Mouse (Mus musculus) intestine, embryonic 16.5 days (tissue): ENCODE measurements at regions not wholly inside any gene's neighbourhood (a gene's known extent, or its start where the extent isn't known, plus 50 kb on each side); places are given as distances from the start of the nearest gene placed in this dataset.
"Not testable (repeated sequence)": the region's sequence is repeated elsewhere in the genome, so short reads cannot be mapped to it uniquely, and the experiment has no call there.

Experiments used
- ATAC-seq: fragments of 200-750 bp; cut with Nextera tagmentation; 2 replicates; pipeline ENCODE4 v1.8.0; 2017; ENCODE audit warnings: moderate TSS enrichment, moderate library complexity
- H3K27ac ChIP-seq: fragments of 300-500 bp; sonication (generic); 2 replicates; pipeline ENCODE4 v1.5.1; 2014; ENCODE audit warnings: mild to moderate bottlenecking, low read length
- H3K27me3 ChIP-seq: fragments of 300-500 bp; sonication (generic); replicated peaks from 2 replicates; pipeline ENCODE4 v1.6.1; 2014; ENCODE audit warnings: low read length, control low read depth, mixed read lengths; ENCODE audit not compliant: control insufficient read depth, insufficient read depth
- H3K36me3 ChIP-seq: fragments of 300-500 bp; sonication (generic); 2 replicates; pipeline ENCODE4 v1.6.1; 2014; ENCODE audit warnings: low read length, control low read depth; ENCODE audit not compliant: control insufficient read depth, insufficient read depth
- H3K4me1 ChIP-seq: fragments of 300-500 bp; sonication (generic); 2 replicates; pipeline ENCODE4 v1.6.1; 2014; ENCODE audit warnings: low read length, control low read depth, mixed read lengths; ENCODE audit not compliant: control insufficient read depth, insufficient read depth
- H3K4me2 ChIP-seq: fragments of 300-500 bp; sonication (generic); 2 replicates; pipeline ENCODE4 v1.6.1; 2014; ENCODE audit warnings: low read depth, low read length, control low read depth
- H3K4me3 ChIP-seq: fragments of 300-500 bp; sonication (generic); 2 replicates; pipeline ENCODE4 v1.5.1; 2014; ENCODE audit warnings: mild to moderate bottlenecking, low read length
- H3K9ac ChIP-seq: fragments of 300-500 bp; sonication (generic); 2 replicates; pipeline ENCODE4 v1.6.1; 2014; ENCODE audit warnings: low read depth, low read length
- H3K9me3 ChIP-seq: fragments of 300-500 bp; sonication (generic); 2 replicates; pipeline ENCODE4 v1.6.1; 2016; ENCODE audit warnings: low read length, control low read depth; ENCODE audit not compliant: control insufficient read depth
- WGBS: fragments of 180-500 bp; shearing (Covaris S2); extraction: QIAGEN DNeasy Blood & Tissue Kit; methylation state at CpG from one replicate; pipeline ENCODE4 v1.1.7; 2014; 5-methylcytosine and 5-hydroxymethylcytosine counted together

- H3K4me3 ChIP-seq, H3K9ac ChIP-seq, H3K27me3 ChIP-seq, H3K4me2 ChIP-seq, H3K36me3 ChIP-seq, H3K4me1 ChIP-seq, ATAC-seq, H3K27ac ChIP-seq, H3K9me3 ChIP-seq: not testable (repeated sequence)
- WGBS: 54% methylated on average over 3 of the region's 3 CpGs
These were observed 828.1 kb downstream of the Gm10330 start for GRCm38 (mm10) chr12:22951956-22952355.

DNA sequence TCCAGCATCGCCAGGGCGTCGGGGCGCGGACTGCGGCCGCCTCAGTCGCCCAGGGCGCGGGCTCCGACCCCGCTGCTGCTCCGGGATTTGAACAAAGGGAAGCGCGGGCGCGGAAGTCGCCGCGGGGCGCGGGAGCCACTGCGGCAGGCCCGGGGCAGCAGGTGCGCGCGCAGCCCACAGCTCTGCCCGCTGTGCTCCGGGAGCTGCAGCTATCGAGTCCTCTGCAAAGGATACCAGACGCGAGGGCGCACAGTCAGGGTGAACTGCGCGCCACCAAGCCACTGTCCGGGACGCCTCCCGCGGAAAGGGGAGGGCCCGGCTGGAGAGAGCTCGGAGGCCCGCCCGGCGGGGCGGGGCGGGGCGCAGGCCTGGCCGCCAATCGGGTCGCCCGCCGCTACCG, 873.9 kb downstream of the Gm10330 start:
- H3K36me3 ChIP-seq, H3K27me3 ChIP-seq, H3K9me3 ChIP-seq, H3K27ac ChIP-seq, H3K4me1 ChIP-seq: not testable (repeated sequence)
- peak overlapping the region; percentile 57 for H3K4me3 ChIP-seq
- WGBS: under 1% methylated on average over 47 of the region's 53 CpGs
- ATAC-seq: peak; percentile 92
- peak overlapping the region; percentile 69 for H3K9ac ChIP-seq
- H3K4me2 ChIP-seq: peak overlapping the region; percentile 51
